Mouse (Mus musculus): Measurements from ENCODE around the gene Phex.

DNA sequence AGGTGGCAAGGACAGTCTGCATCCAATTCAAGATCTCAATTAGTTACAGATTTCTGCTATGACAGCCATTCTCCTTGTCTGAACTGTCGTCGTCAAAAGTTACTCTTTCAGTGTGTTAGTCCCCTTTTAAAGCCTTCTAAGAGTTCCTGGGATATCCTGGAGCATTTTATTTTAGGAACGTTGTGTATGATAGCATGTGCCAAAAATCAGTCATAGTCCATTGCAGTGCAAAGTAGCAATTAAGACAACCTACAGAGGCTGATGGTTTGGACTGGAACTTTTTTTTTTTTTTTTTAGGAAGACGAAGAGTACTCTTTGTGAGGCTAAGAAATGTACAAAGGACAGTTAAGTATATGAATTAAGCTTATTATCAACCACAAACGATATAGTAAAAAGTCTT is at the start of gene Phex:
- no peak for TF ChIP-seq CTCF (IDR thresholded peaks at IDR 0.05 in 2 of 3, conservative IDR thresholded peaks at IDR 0.05 in 1 of 3; ENCODE audit: control insufficient read depth in 1 of 3, insufficient read depth in 1 of 3, low read depth in 2 of 3, low read length in 3 of 3, poor library complexity in 1 of 3, severe bottlenecking in 1 of 3)
- TF ChIP-seq TCF12 (IDR thresholded peaks at IDR 0.05; ENCODE audit: low read depth, low read length): no peak
- no peak for TF ChIP-seq USF1 (IDR thresholded peaks at IDR 0.05; ENCODE audit: low read depth, low read length)
- TF ChIP-seq MAZ (IDR thresholded peaks at IDR 0.05; ENCODE audit: low read depth, low read length): no peak
